Mouse (Mus musculus) cortical plate, adult 2 months (tissue): Measurements from ENCODE around the gene Vegfb.

Experiments
- CTCF ChIP-seq: fragments of 200-500 bp; IDR thresholded peaks from 2 replicates; pipeline ENCODE4 v1.5.1; 2011; ENCODE audit warnings: mild to moderate bottlenecking, control low read depth, low read length; ENCODE audit not compliant: insufficient read depth; ENCODE audit errors: extremely low read depth
- POLR2A ChIP-seq: fragments of 200-500 bp; IDR thresholded peaks from 2 replicates; pipeline ENCODE4 v1.6.1; 2011; ENCODE audit warnings: mild to moderate bottlenecking, low read length, control low read depth; ENCODE audit not compliant: insufficient read depth; ENCODE audit errors: extremely low read depth

GRCm38 (mm10) chr19:6980381-6981093, 6.9 kb downstream of the Vegfb start, which contains the start of gene Fkbp2:
- TF ChIP-seq CTCF (no peak), POLR2A (peak; percentile 97)
